11 mouse cellular contexts compared by ENCODE assay signal in the genomic region with DNA sequence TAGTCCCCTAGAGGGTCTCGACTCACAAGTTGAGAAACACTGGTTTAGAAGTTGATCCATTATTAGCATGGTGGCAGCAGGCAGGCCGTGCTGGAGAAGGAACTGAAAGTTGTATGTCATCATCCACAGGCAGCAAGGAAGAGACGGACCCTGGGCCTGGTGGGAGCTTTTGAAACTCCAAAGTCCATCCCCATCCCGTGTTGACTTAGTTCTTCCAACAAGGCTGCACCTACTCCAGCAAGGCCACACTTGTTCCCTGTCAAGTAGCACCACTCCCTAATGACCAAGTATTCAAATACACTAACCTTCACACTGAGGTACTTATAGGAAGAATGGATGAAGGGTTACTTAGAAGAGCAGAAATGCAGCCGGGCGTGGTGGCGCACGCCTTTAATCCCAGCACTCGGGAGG. TPM values are rescaled to one million over a fixed set of nuclear protein-coding genes. Genes with fewer than 3 reads are reported as not detected.
A peak's percentile ranks its signal among the peaks of the same experiment; 100 is the strongest.
DNase-seq lines count a peak whose midpoint lies in the region; ATAC-seq and TF ChIP-seq lines count a peak whose summit lies in the region.
"Had no signal": no experiment of that assay in that cellular context is flagged by ENCODE, and none has a peak within 500 bp of the region (broad histone marks: within the 10 kb centered on the region; RNA-seq: fewer than 3 reads in every experiment).

No protein-coding gene starts in this region.

- no peak overlapping the region for H3K4me3 ChIP-seq in liver, adult 2 months (ENCODE audit: insufficient read depth, low read depth, low read length)
- H3K4me3 ChIP-seq in stomach, embryonic 16.5 days (replicated peaks; ENCODE audit: low read length), result no peak overlapping the region
- H3K4me3 ChIP-seq: erythroblast, embryonic 14.5 days; lung, embryonic 15.5 days; neural tube, embryonic 15.5 days had no signal

- peaks cover 11% of the 10 kb centered on the region for H3K36me3 ChIP-seq in liver, adult 2 months (ENCODE audit: control insufficient read depth, insufficient read depth, low read length)
- H3K36me3 ChIP-seq in stomach, embryonic 16.5 days (ENCODE audit: control insufficient read depth, insufficient read depth, low read length), result no peaks in the 10 kb centered on the region

- no peak overlapping the region for H3K27ac ChIP-seq in liver, adult 2 months (replicated peaks; ENCODE audit: insufficient read depth, low read depth, low read length)
- no peak overlapping the region for H3K27ac ChIP-seq in stomach, embryonic 16.5 days (ENCODE audit: low read length)
- H3K27ac ChIP-seq: lung, embryonic 15.5 days; neural tube, embryonic 15.5 days had no signal

- TF ChIP-seq POLR2A in liver, adult 2 months (IDR thresholded peaks at IDR 0.05; ENCODE audit: extremely low read depth, insufficient read depth, low read length), result no peak

- DNase-seq in liver, adult 2 months (ENCODE audit: extremely low read depth, low read depth, low spot score), result peak; percentile 48
- peak; percentile 19 for DNase-seq in lung, postnatal 14 days
- DNase-seq in kidney, postnatal 25 days, result no peak
- DNase-seq in retina, embryonic 14.5 days (ENCODE audit: low spot score), result no peak

- WGBS in liver, adult 2 months, result 64% methylated on average over 9 of the region's 9 CpGs
- 68% methylated on average over 9 of the region's 9 CpGs for WGBS in stomach, embryonic 16.5 days

- H3K79me2 ChIP-seq in liver, adult 2 months (ENCODE audit: control insufficient read depth, insufficient read depth, low read length), result peaks cover 18% of the 10 kb centered on the region

- H3K9ac ChIP-seq in liver, adult 2 months (ENCODE audit: low read depth, low read length), result no peak overlapping the region
- H3K9ac ChIP-seq in stomach, embryonic 16.5 days (ENCODE audit: low read length), result no peak overlapping the region
- H3K9ac ChIP-seq: lung, embryonic 15.5 days; neural tube, embryonic 15.5 days had no signal

- no peaks in the 10 kb centered on the region for H3K27me3 ChIP-seq in liver, adult 2 months (ENCODE audit: control insufficient read depth, insufficient read depth, low read length)
- H3K27me3 ChIP-seq in stomach, embryonic 16.5 days (ENCODE audit: control insufficient read depth, insufficient read depth, low read length), result no peaks in the 10 kb centered on the region
- H3K27me3 ChIP-seq: lung, embryonic 15.5 days; neural tube, embryonic 15.5 days had no signal

- H3K9me3 ChIP-seq in stomach, embryonic 16.5 days (replicated peaks; ENCODE audit: control insufficient read depth, low read length), result no peaks in the 10 kb centered on the region
- H3K9me3 ChIP-seq: lung, embryonic 15.5 days; neural tube, embryonic 15.5 days had no signal

- no peak overlapping the region for H3K4me2 ChIP-seq in stomach, embryonic 16.5 days (ENCODE audit: low read depth, low read length)
- H3K4me2 ChIP-seq: lung, embryonic 15.5 days; neural tube, embryonic 15.5 days had no signal

- ATAC-seq in common myeloid progenitor, adult 5-6 weeks (replicated peaks; ENCODE audit: low read depth, poor library complexity, severe bottlenecking), result peak; percentile 74
- peak; percentile 80; the same call in 1 of the 2 replicates for ATAC-seq in stomach, embryonic 16.5 days (ENCODE audit: insufficient read depth, low FRiP score)
- ATAC-seq in megakaryocyte-erythroid progenitor cell, adult 5-6 weeks (replicated peaks; ENCODE audit: low FRiP score, low TSS enrichment, poor library complexity, severe bottlenecking), result no peak
- ATAC-seq: midbrain, embryonic 16.5 days had no signal

- peaks cover 23% of the 10 kb centered on the region for H3K4me1 ChIP-seq in liver, adult 2 months (ENCODE audit: control insufficient read depth, insufficient read depth, low read length)
- peaks cover 6% of the 10 kb centered on the region; the same call in 1 of the 2 replicates for H3K4me1 ChIP-seq in stomach, embryonic 16.5 days (ENCODE audit: control insufficient read depth, insufficient read depth, low read length)

- no peak for TF ChIP-seq CTCF in liver, adult 2 months (IDR thresholded peaks at IDR 0.05; ENCODE audit: low read depth, low read length)

RNA-seq across cellular contexts. Expression of a gene that starts 17.3 kb away (rescaled TPM):
- total RNA-seq in common myeloid progenitor, adult 5-6 weeks (2017), result 76.1 and 92.9 TPM in 2 replicates
- 27.4 and 28.1 TPM in 2 replicates for total RNA-seq in liver, adult 2 months (2014; rRNA removed)
- 8.3 and 10.6 TPM in 2 replicates for polyA plus RNA-seq in liver, adult 2 months (2012; rRNA removed)
- polyA plus RNA-seq in stomach, embryonic 16.5 days (2015; fragmentation: Nextera tagmentation; extraction: Ambion mirVana), result 10.5 and 12.7 TPM in 2 replicates
- 64.5 and 77.5 TPM in 2 replicates for total RNA-seq in megakaryocyte-erythroid progenitor cell, adult 5-6 weeks (2014; fragmentation: Nextera tagmentation)
- total RNA-seq in megakaryocyte-erythroid progenitor cell, adult 5-6 weeks (2017), result 105 and 107 TPM in 2 replicates

Comparison
In these comparisons a context has a peak if more than half of its experiments do, and no peak if none do; other contexts are left out.
1. DNase-seq: peak in liver, adult 2 months (single experiment) and lung, postnatal 14 days (single experiment); none in kidney, postnatal 25 days (0 of 2) and retina, embryonic 14.5 days (single experiment).